Mouse (Mus musculus) cerebellum, adult 2 months (tissue): ENCODE data around the gene Dyrk4.

Experiments
- CTCF ChIP-seq: fragments of 200-500 bp; IDR thresholded peaks from 2 replicates; pipeline ENCODE4 v1.5.1; 2011; ENCODE audit warnings: low read depth, mild to moderate bottlenecking, control low read depth, low read length, moderate library complexity, borderline replicate concordance; ENCODE audit not compliant: insufficient read depth
- POLR2A ChIP-seq: fragments of 200-500 bp; IDR thresholded peaks from 2 replicates; pipeline ENCODE4 v1.6.1; 2011; ENCODE audit warnings: low read length, control low read depth, borderline replicate concordance; ENCODE audit not compliant: insufficient read depth

- TF ChIP-seq CTCF (no peak), POLR2A (no peak)
These were observed 18.8 kb upstream of the Dyrk4 start for GRCm38 (mm10) chr6:126940451-126940850.
